Mouse (Mus musculus): ENCODE measurements at regions not wholly inside any gene's neighbourhood (a gene's known extent, or its start where the extent isn't known, plus 50 kb on each side); places are given as distances from the start of the nearest gene placed in this dataset.

DNA sequence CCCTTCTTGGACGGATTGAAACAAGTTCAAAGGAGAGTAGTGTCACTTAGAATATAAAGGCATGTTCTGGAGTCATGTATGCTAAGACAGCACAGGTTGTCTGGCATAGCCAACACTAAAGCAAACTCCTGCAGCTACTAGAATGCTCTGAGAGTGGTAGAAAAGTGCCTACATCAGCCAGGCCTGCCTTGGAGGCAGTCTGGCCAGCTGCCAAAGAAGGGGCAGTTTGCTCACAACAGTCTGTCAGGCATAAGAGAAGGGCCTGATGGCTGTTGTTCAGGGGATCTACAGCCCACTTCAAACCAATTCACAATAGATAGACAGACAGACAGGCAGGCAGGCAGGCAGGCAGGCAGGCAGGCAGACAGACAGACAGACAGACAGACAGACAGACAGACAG, 136.5 kb upstream of the Dap start:
- WGBS: 80% methylated on average over 1 of the region's 1 CpGs
- no peak for ATAC-seq (ENCODE audit: insufficient number of reproducible peaks, insufficient read depth, low FRiP score, low TSS enrichment, low read depth)
- H3K4me3 ChIP-seq (replicated peaks): no peak overlapping the region
- H3K36me3 ChIP-seq: no peaks in the 10 kb centered on the region
- no peak overlapping the region for H3K27ac ChIP-seq
- no peaks in the 10 kb centered on the region for H3K9me3 ChIP-seq
- H3K9ac ChIP-seq (replicated peaks): no peak overlapping the region
- no peaks in the 10 kb centered on the region for H3K4me1 ChIP-seq (replicated peaks)
- no peak overlapping the region for H3K4me2 ChIP-seq
- H3K27me3 ChIP-seq: no peaks in the 10 kb centered on the region

DNA sequence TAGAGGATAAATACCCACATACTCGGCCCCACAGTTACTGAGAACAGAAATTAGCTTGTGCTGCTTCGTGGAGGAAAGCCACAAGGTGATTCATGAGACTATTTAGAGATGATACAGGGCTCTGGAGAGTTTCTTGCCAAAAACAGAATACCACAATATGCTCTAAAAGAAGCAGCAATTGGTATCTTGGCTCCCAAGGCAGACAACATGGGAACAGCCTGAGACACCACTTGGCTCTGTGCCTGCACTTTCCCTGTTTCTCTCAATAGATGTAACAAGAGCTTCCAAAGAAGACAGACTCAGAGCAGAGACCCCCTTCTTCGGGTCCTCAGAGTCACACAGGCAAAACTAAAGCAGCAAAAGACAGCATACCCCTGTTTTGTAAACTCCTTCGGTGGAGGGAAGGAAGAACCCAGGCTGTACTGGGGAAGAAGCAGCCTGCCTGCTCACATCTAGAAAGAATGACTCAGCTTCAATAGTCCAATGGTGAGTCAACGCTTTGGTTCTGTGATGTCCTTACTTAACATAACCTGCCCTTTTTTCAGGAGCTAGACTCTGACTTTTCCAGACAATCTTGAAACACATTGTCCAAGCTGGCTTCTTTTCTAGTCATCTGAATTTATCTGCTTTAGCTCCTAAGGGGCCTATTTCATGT, 132.1 kb upstream of the Dap start:
- H3K4me3 ChIP-seq (replicated peaks): no peak overlapping the region
- no peaks in the 10 kb centered on the region for H3K9me3 ChIP-seq
- no peaks in the 10 kb centered on the region for H3K4me1 ChIP-seq (replicated peaks)
- 83% methylated on average over 5 of the region's 5 CpGs for WGBS
- ATAC-seq (ENCODE audit: insufficient number of reproducible peaks, insufficient read depth, low FRiP score, low TSS enrichment, low read depth): no peak
- no peaks in the 10 kb centered on the region for H3K27me3 ChIP-seq
- H3K36me3 ChIP-seq: no peaks in the 10 kb centered on the region
- no peak overlapping the region for H3K4me2 ChIP-seq
- H3K9ac ChIP-seq (replicated peaks): no peak overlapping the region
- H3K27ac ChIP-seq: no peak overlapping the region

DNA sequence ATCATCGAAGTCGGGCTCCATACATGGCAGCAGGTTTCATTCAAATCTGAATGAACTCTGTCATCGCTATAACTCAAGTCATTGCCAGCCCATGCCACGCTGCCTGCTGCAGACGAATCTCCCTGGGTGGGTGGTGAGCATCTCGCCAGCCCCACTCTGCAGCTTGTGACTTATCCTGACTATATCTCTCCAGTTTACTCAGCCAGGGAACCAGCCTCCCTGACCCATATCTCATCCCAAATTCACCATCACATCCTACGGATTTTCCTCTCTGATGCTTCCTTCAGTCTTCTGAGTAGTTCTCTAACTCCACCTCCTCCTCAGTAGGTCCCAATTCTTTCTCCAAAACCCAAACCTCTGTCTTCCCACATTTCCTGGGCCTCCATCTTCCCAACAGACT, 127.9 kb upstream of the Dap start:
- Histone ChIP-seq H3K4me1 (replicated peaks) (no peaks in the 10 kb centered on the region), H3K9ac (replicated peaks) (no peak overlapping the region), H3K27me3 (no peaks in the 10 kb centered on the region), H3K27ac (no peak overlapping the region), H3K4me2 (no peak overlapping the region), H3K9me3 (no peaks in the 10 kb centered on the region), H3K4me3 (replicated peaks) (no peak overlapping the region), H3K36me3 (no peaks in the 10 kb centered on the region)
- 91% methylated on average over 7 of the region's 7 CpGs for WGBS
- ATAC-seq (ENCODE audit: insufficient number of reproducible peaks, insufficient read depth, low FRiP score, low TSS enrichment, low read depth): no peak

DNA sequence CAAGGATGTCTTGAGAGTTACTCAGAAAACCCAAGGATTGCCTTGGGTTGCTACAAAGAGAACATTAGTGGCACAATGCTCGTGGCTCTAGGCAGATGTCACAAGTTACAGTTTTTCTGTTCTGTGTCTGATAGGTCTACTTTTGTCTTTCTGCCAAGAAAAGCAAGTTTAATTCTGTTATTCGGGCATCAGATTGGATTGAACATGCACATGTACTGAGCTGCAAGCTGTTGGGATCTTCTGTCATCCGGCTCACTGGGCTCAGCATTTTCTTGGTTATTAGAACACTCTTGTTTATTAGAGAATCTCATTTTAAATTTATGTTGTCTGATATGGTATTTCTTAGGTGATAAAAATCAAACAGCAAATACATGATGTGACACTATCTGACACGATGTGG, 126.8 kb upstream of the Dap start:
- WGBS: 79% methylated on average over 4 of the region's 4 CpGs

DNA sequence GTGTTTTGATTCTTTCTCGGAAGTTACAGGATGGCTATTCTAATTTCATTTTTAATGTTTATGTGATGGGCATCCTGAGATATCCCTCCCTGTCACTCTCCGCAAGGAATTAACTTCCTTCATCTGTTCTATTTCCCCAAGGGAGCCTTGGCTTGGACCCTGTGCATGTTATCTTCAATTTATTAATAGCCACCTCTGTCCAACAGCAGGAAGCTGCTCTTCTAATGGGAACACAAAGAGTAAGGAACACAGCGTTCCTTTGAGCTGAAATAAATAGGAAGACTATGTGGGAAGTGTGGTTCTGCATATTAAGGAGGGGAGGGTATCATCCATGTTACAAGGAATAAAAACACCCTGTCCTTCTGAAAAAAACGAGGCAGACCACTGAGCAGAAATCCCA, 119.4 kb upstream of the Dap start:
- no peak overlapping the region for H3K9ac ChIP-seq (replicated peaks)
- no peaks in the 10 kb centered on the region for H3K36me3 ChIP-seq
- no peak overlapping the region for H3K27ac ChIP-seq
- no peaks in the 10 kb centered on the region for H3K27me3 ChIP-seq
- H3K4me3 ChIP-seq (replicated peaks): no peak overlapping the region
- no peak overlapping the region for H3K4me2 ChIP-seq
- ATAC-seq (ENCODE audit: insufficient number of reproducible peaks, insufficient read depth, low FRiP score, low TSS enrichment, low read depth): no peak
- H3K4me1 ChIP-seq (replicated peaks): 0 out of 2 replicates have a peak, but pooled peaks cover 7% of the 10 kb centered on the region
- WGBS: 87% methylated on average over 4 of the region's 4 CpGs
- H3K9me3 ChIP-seq: no peaks in the 10 kb centered on the region

More for the DNA sequence above, 126.8 kb upstream of the Dap start:
- H3K27ac ChIP-seq: no peak overlapping the region
- H3K9ac ChIP-seq (replicated peaks): no peak overlapping the region
- no peak overlapping the region for H3K4me2 ChIP-seq
- no peaks in the 10 kb centered on the region for H3K9me3 ChIP-seq
- H3K27me3 ChIP-seq: no peaks in the 10 kb centered on the region
- H3K4me3 ChIP-seq (replicated peaks): no peak overlapping the region
- no peaks in the 10 kb centered on the region for H3K36me3 ChIP-seq
- H3K4me1 ChIP-seq (replicated peaks): no peaks in the 10 kb centered on the region
- ATAC-seq (ENCODE audit: insufficient number of reproducible peaks, insufficient read depth, low FRiP score, low TSS enrichment, low read depth): no peak

DNA sequence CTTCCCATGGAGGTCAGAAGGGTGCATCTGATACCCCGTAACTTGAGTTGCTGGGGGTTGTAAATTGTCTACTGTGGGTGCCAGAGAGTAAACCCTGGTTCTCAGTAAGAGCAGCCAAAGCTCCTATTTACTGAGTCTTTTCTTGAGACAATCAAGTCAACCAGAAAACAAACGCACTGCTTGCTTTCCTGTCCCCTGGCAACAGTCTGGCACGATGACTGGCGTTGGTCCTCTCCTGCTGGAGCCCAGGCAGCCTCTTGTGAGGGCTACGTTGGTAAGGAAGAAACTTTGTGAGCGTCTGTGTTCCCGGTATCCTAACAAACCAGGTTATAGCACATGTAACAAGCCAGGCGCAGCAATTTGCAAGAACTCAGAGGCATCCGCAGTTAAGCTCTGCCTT, 117.2 kb upstream of the Dap start:
- no peaks in the 10 kb centered on the region for H3K36me3 ChIP-seq
- no peak overlapping the region for H3K9ac ChIP-seq (replicated peaks)
- H3K4me2 ChIP-seq: no peak overlapping the region
- no peak for ATAC-seq (ENCODE audit: insufficient number of reproducible peaks, insufficient read depth, low FRiP score, low TSS enrichment, low read depth)
- no peak overlapping the region for H3K27ac ChIP-seq
- 0 out of 2 replicates have a peak, but pooled peaks cover 7% of the 10 kb centered on the region for H3K4me1 ChIP-seq (replicated peaks)
- no peak overlapping the region for H3K4me3 ChIP-seq (replicated peaks)
- H3K27me3 ChIP-seq: no peaks in the 10 kb centered on the region
- H3K9me3 ChIP-seq: no peaks in the 10 kb centered on the region
- WGBS: 74% methylated on average over 9 of the region's 9 CpGs

DNA sequence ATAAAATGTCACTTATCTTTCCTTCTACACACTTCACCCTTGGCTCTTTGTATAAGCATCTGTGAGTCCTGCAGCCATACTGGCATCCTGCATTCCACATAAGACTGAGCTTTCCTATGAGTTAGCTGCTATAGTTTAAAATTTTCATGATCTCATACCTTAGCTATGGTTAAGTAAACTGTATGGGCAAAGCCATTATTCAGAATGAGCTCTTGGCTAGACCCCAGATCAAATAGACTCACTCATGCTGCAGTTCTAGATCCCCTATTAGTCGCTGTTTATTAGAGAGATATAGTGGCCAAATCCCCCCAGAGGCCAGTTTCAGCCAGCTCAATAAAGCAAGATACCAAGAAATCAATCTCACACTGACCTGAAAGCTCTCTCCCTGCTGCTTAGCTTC, 110.9 kb upstream of the Dap start:
- no peak for ATAC-seq (ENCODE audit: insufficient number of reproducible peaks, insufficient read depth, low FRiP score, low TSS enrichment, low read depth)
- no peaks in the 10 kb centered on the region for H3K4me1 ChIP-seq (replicated peaks)
- H3K9me3 ChIP-seq: no peaks in the 10 kb centered on the region
- no peak overlapping the region for H3K9ac ChIP-seq (replicated peaks)
- no peak overlapping the region for H3K4me3 ChIP-seq (replicated peaks)
- no peak overlapping the region for H3K4me2 ChIP-seq
- H3K27ac ChIP-seq: no peak overlapping the region
- WGBS: 71% methylated on average over 1 of the region's 1 CpGs
- no peaks in the 10 kb centered on the region for H3K27me3 ChIP-seq
- no peaks in the 10 kb centered on the region for H3K36me3 ChIP-seq

DNA sequence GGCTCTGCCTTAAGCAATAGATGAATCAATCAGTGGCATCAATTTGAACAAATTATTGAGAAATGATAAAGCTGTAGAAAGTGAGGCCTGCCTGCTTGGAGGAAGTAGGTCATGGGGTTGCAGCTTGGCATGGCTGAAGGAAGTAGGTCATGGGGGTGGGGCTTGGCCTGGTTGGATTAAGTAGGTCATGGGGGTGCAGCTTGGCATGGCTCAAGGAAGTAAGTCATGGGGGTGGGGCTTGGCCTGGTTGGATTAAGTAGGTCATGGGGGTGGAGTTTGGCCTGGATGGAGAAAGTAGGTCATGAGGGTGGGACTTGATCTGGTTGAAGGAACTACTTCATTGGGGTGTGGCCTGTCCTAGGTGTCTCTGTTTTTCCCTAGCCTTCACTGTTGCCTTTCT, 106.8 kb upstream of the Dap start:
- H3K4me1 ChIP-seq (replicated peaks): no peaks in the 10 kb centered on the region
- no peak for ATAC-seq (ENCODE audit: insufficient number of reproducible peaks, insufficient read depth, low FRiP score, low TSS enrichment, low read depth)

DNA sequence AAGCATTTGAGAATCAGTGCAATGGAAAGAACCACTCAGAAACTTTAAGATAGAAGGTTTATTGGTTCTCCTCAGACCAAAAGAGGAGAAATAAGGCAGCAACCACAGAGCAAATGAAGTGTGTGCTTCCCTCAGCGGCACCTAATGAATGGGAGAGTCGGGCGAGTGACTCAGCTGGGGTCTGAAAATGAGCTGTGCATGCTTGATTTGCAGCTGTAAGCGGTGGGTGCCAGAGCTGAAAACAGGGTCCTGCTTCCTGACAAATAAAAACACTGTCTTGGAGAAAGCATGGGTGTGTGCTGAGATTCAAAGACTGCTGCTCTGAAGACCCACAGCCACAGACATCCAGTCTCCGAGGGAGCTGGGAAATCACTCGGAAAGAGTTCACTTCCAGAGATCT, 104.0 kb upstream of the Dap start:
- H3K27me3 ChIP-seq: no peaks in the 10 kb centered on the region
- 55% methylated on average over 6 of the region's 6 CpGs for WGBS
- H3K36me3 ChIP-seq: no peaks in the 10 kb centered on the region
- H3K4me1 ChIP-seq (replicated peaks): no peaks in the 10 kb centered on the region
- H3K27ac ChIP-seq: no peak overlapping the region
- no peak overlapping the region for H3K9ac ChIP-seq (replicated peaks)
- H3K4me2 ChIP-seq: no peak overlapping the region
- H3K4me3 ChIP-seq (replicated peaks): no peak overlapping the region
- no peak for ATAC-seq (ENCODE audit: insufficient number of reproducible peaks, insufficient read depth, low FRiP score, low TSS enrichment, low read depth)
- H3K9me3 ChIP-seq: no peaks in the 10 kb centered on the region

More for the DNA sequence above, 106.8 kb upstream of the Dap start:
- Histone ChIP-seq H3K27me3 (no peaks in the 10 kb centered on the region), H3K4me2 (no peak overlapping the region), H3K4me3 (replicated peaks) (no peak overlapping the region), H3K36me3 (no peaks in the 10 kb centered on the region), H3K9ac (replicated peaks) (no peak overlapping the region), H3K9me3 (no peaks in the 10 kb centered on the region), H3K27ac (no peak overlapping the region)

DNA sequence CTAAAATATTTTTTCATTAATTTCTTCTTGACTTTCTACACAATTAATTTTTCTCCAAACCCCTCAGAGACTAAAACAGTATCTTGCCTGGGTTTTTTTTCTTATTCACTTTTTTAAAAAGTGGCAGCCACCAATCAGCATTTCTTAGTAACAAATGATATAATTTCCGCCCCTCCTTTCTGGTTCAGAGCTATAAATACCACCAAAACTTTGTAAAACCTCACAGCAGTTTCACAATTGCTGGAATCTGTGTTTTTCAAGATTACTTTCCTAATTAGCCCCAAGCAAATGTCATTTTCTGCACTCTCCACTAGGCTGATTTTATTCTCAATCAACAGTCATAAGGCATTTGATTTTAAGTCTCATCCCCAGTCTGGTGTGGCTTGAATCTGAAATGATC, 98.3 kb upstream of the Dap start:
- H3K9me3 ChIP-seq: no peaks in the 10 kb centered on the region
- ATAC-seq (ENCODE audit: insufficient number of reproducible peaks, insufficient read depth, low FRiP score, low TSS enrichment, low read depth): no peak
- no peak overlapping the region for H3K9ac ChIP-seq (replicated peaks)
- 93% methylated on average over 1 of the region's 1 CpGs for WGBS
- H3K4me1 ChIP-seq (replicated peaks): no peaks in the 10 kb centered on the region
- no peak overlapping the region for H3K4me2 ChIP-seq
- H3K36me3 ChIP-seq: no peaks in the 10 kb centered on the region
- H3K27me3 ChIP-seq: no peaks in the 10 kb centered on the region
- no peak overlapping the region for H3K27ac ChIP-seq
- no peak overlapping the region for H3K4me3 ChIP-seq (replicated peaks)

DNA sequence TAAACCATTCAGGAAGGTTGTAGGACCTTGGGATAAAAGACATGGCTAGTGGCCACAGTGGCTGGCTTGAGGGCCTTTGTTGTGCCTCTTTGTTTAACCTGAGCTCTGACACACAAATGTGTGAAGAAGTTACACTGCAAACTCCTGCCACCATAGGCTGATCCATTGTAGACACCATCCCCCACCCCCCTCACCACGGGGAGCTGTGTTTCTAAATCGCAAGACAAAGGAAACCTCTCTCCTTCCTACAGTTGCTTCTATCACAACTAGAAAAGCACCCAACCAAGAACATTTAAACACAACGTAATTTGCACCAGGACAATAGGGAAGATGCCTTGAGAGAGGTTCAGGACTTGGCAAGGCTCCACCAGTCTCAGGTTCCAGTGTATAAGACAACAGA, 97.1 kb upstream of the Dap start:
- H3K9ac ChIP-seq (replicated peaks): no peak overlapping the region
- ATAC-seq (ENCODE audit: insufficient number of reproducible peaks, insufficient read depth, low FRiP score, low TSS enrichment, low read depth): no peak
- 72% methylated on average over 3 of the region's 3 CpGs for WGBS

DNA sequence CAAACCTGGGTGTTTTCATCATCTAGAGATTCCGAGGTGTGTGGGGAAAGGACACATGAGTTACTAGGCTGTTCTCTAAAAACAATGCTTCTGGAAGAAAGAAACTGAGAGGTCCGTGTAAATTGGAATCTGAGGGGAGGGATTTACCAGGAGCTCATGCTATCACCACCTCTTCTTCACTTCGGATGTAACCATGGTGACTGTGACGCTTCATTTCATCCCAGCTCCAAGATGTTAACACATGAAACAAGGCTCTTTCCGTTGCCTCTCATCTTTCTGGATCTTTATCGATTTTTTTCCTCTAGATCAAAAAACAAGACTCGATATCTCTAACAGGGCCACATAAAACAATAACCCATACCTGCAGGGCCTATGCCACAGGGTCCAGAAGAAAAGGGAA, 89.2 kb upstream of the Dap start:
- Histone ChIP-seq H3K27ac (no peak overlapping the region), H3K4me3 (replicated peaks) (no peak overlapping the region), H3K4me2 (no peak overlapping the region), H3K4me1 (replicated peaks) (no peaks in the 10 kb centered on the region), H3K27me3 (no peaks in the 10 kb centered on the region), H3K36me3 (no peaks in the 10 kb centered on the region), H3K9me3 (no peaks in the 10 kb centered on the region), H3K9ac (replicated peaks) (no peak overlapping the region)
- 74% methylated on average over 7 of the region's 7 CpGs for WGBS
- no peak for ATAC-seq (ENCODE audit: insufficient number of reproducible peaks, insufficient read depth, low FRiP score, low TSS enrichment, low read depth)

More for the DNA sequence above, 97.1 kb upstream of the Dap start:
- no peaks in the 10 kb centered on the region for H3K4me1 ChIP-seq (replicated peaks)
- H3K27me3 ChIP-seq: no peaks in the 10 kb centered on the region
- H3K9me3 ChIP-seq: no peaks in the 10 kb centered on the region
- no peaks in the 10 kb centered on the region for H3K36me3 ChIP-seq
- no peak overlapping the region for H3K4me2 ChIP-seq
- no peak overlapping the region for H3K27ac ChIP-seq
- H3K4me3 ChIP-seq (replicated peaks): no peak overlapping the region
